Mouse (Mus musculus): Measurements from ENCODE around the gene Gm45808. TPM values are rescaled to one million over a fixed set of nuclear protein-coding genes. Genes with fewer than 3 reads are reported as not detected.
A peak's percentile ranks its signal among the peaks of the same experiment; 100 is the strongest.

Gm45808 gene
- total and polyA plus RNA-seq, 3 experiments, result 2.2 to 33.5 TPM; not detected in 1

GRCm38 (mm10) chr7:45447325-45447990 is 39.2 kb downstream of the Gm45808 start:
- DNase-seq, result no peak

- no peak for DNase-seq
Observed at GRCm38 (mm10) chr7:45446589-45446988, 40.0 kb downstream of the Gm45808 start.

GRCm38 (mm10) chr7:45443526-45444420 is 42.8 kb downstream of the Gm45808 start:
- no peak for DNase-seq

- DNase-seq, result no peak
Observed at GRCm38 (mm10) chr7:45437521-45438276, 48.9 kb downstream of the Gm45808 start, which contains the start of gene Ruvbl2. Gene Ruvbl2 (minus strand): TSS chr7:45438096.

- DNase-seq, result no peak
Observed at GRCm38 (mm10) chr7:45437046-45437445, 49.6 kb downstream of the Gm45808 start.

GRCm38 (mm10) chr7:45436444-45436843 is 50.2 kb downstream of the Gm45808 start:
- no peak for DNase-seq

- DNase-seq, result no peak
Observed at GRCm38 (mm10) chr7:45435038-45435437, 51.6 kb downstream of the Gm45808 start.

GRCm38 (mm10) chr7:45434203-45435015 is 52.2 kb downstream of the Gm45808 start, which contains the start of gene Gys1:
Gene Gys1 (plus strand): TSS chr7:45434844.
- peak; percentile 100 for DNase-seq

- DNase-seq, result no peak
Observed at GRCm38 (mm10) chr7:45433835-45434202, 52.8 kb downstream of the Gm45808 start.

- no peak for DNase-seq
Observed at GRCm38 (mm10) chr7:45426556-45426955, 60.1 kb downstream of the Gm45808 start.

GRCm38 (mm10) chr7:45421194-45421593 is 65.4 kb downstream of the Gm45808 start:
- no peak for DNase-seq

- no peak for DNase-seq
Observed at GRCm38 (mm10) chr7:45420615-45420919, 66.0 kb downstream of the Gm45808 start, which contains the start of gene Lhb. Gene Lhb (plus strand): TSS chr7:45420820.

GRCm38 (mm10) chr7:45419859-45420614 is 66.6 kb downstream of the Gm45808 start:
- no peak for DNase-seq

- no peak for DNase-seq
Observed at GRCm38 (mm10) chr7:45417962-45418492, 68.6 kb downstream of the Gm45808 start.

Small RNA genes lying within 50 kb of the gene (microRNA-seq; reads per million reads assigned to microRNA genes)
- 0.83 to 1.8 reads per million in 2 experiments for gene Gm22133

Other genes starting within 250 kb of the Gm45808 start
Only the 30 nearest of the 36 such genes appear.
- not detected for gene Slc6a21, start 209.3 kb downstream of the Gm45808 start, total RNA-seq (2021)
- gene Slc6a21, start 209.3 kb downstream of the Gm45808 start, polyA plus RNA-seq (2012; rRNA removed), result not detected in 2 replicates
- 1 to 10 TPM; 5.2 to 9.4 TPM for gene Trpm4, start 153.0 kb downstream of the Gm45808 start, total RNA-seq (2021)
- gene Trpm4, start 153.0 kb downstream of the Gm45808 start, polyA plus RNA-seq (2012; rRNA removed), result 8.8 and 11.2 TPM in 2 replicates
- gene Hrc, start 151.5 kb downstream of the Gm45808 start, total RNA-seq (2021), result under 1 TPM in 1 of 2 experiments, not detected in 1; 0.23 TPM
- gene Hrc, start 151.5 kb downstream of the Gm45808 start, polyA plus RNA-seq (2012; rRNA removed), result 0.18 TPM in 1 of 2 replicates, not detected in the other
- 1 to 10 TPM; 1.1 to 2.8 TPM for gene Ppfia3, start 119.8 kb downstream of the Gm45808 start, total RNA-seq (2021)
- gene Ppfia3, start 119.8 kb downstream of the Gm45808 start, polyA plus RNA-seq (2012; rRNA removed), result 4.3 and 4.7 TPM in 2 replicates
- gene Lin7b, start 116.2 kb downstream of the Gm45808 start, total RNA-seq (2021), result 1 to 10 TPM; 2.4 to 3.8 TPM
- gene Lin7b, start 116.2 kb downstream of the Gm45808 start, polyA plus RNA-seq (2012; rRNA removed), result 5.7 and 10.3 TPM in 2 replicates
- 100 to 1,000 TPM; 219 to 278 TPM for gene Snrnp70, start 91.1 kb downstream of the Gm45808 start, total RNA-seq (2021)
- gene Snrnp70, start 91.1 kb downstream of the Gm45808 start, polyA plus RNA-seq (2012; rRNA removed), result 230 and 236 TPM in 2 replicates
- not detected for gene Kcna7, start 81.2 kb downstream of the Gm45808 start, total RNA-seq (2021)
- gene Kcna7, start 81.2 kb downstream of the Gm45808 start, polyA plus RNA-seq (2012; rRNA removed), result not detected in 2 replicates
- gene Ntf5, start 73.1 kb downstream of the Gm45808 start, total RNA-seq (2021), result not detected
- gene Ntf5, start 73.1 kb downstream of the Gm45808 start, polyA plus RNA-seq (2012; rRNA removed), result not detected in 2 replicates
- gene Lhb, start 66.0 kb downstream of the Gm45808 start, total RNA-seq (2021), result not detected
- not detected in 2 replicates for gene Lhb, start 66.0 kb downstream of the Gm45808 start, polyA plus RNA-seq (2012; rRNA removed)
- gene Gys1, start 52.0 kb downstream of the Gm45808 start, total RNA-seq (2021), result 10 to 100 TPM; 46.4 to 57.6 TPM
- gene Gys1, start 52.0 kb downstream of the Gm45808 start, polyA plus RNA-seq (2012; rRNA removed), result 64.0 and 82.1 TPM in 2 replicates
- gene Ruvbl2, start 48.7 kb downstream of the Gm45808 start, total RNA-seq (2021), result 10 to 100 TPM; 38.2 to 52.3 TPM
- 70.2 and 89.3 TPM in 2 replicates for gene Ruvbl2, start 48.7 kb downstream of the Gm45808 start, polyA plus RNA-seq (2012; rRNA removed)
- gene Ftl1, start 26.9 kb downstream of the Gm45808 start, total RNA-seq (2021), result 1,000 to 10,000 TPM; 1,338 to 1,480 TPM
- 7,024 and 7,397 TPM in 2 replicates for gene Ftl1, start 26.9 kb downstream of the Gm45808 start, polyA plus RNA-seq (2012; rRNA removed)
- gene Bax, start 19.9 kb downstream of the Gm45808 start, total RNA-seq (2021), result 10 to 100 TPM; 52.5 to 60.6 TPM
- gene Bax, start 19.9 kb downstream of the Gm45808 start, polyA plus RNA-seq (2012; rRNA removed), result 148 and 158 TPM in 2 replicates
- gene Tulp2, start 4.9 kb downstream of the Gm45808 start, total RNA-seq (2021), result under 1 TPM; 0.41 to 0.75 TPM
- 0.44 and 0.64 TPM in 2 replicates for gene Tulp2, start 4.9 kb downstream of the Gm45808 start, polyA plus RNA-seq (2012; rRNA removed)
- 10 to 100 TPM; 55.4 to 71.1 TPM for gene Dhdh, start 2.0 kb upstream of the Gm45808 start, total RNA-seq (2021)
- gene Dhdh, start 2.0 kb upstream of the Gm45808 start, polyA plus RNA-seq (2012; rRNA removed), result 17.6 and 21.4 TPM in 2 replicates
- gene Nucb1, start 23.6 kb upstream of the Gm45808 start, total RNA-seq (2021), result 100 to 1,000 TPM; 280 to 286 TPM
- gene Nucb1, start 23.6 kb upstream of the Gm45808 start, polyA plus RNA-seq (2012; rRNA removed), result 594 and 643 TPM in 2 replicates
- gene Ppp1r15a, start 39.5 kb upstream of the Gm45808 start, total RNA-seq (2021), result 10 to 100 TPM; 49.0 to 57.8 TPM
- gene Ppp1r15a, start 39.5 kb upstream of the Gm45808 start, polyA plus RNA-seq (2012; rRNA removed), result 49.5 and 49.7 TPM in 2 replicates
- 1 to 10 TPM; 3.0 to 5.9 TPM for gene Plekha4, start 39.5 kb upstream of the Gm45808 start, total RNA-seq (2021)
- gene Plekha4, start 39.5 kb upstream of the Gm45808 start, polyA plus RNA-seq (2012; rRNA removed), result 9.8 and 15.6 TPM in 2 replicates
- gene Hsd17b14, start 68.1 kb upstream of the Gm45808 start, total RNA-seq (2021), result 1 to 10 TPM; 2.3 TPM
- 1.5 and 2.3 TPM in 2 replicates for gene Hsd17b14, start 68.1 kb upstream of the Gm45808 start, polyA plus RNA-seq (2012; rRNA removed)
- 100 to 1,000 TPM; 213 to 292 TPM for gene Bcat2, start 83.3 kb upstream of the Gm45808 start, total RNA-seq (2021)
- 166 and 170 TPM in 2 replicates for gene Bcat2, start 83.3 kb upstream of the Gm45808 start, polyA plus RNA-seq (2012; rRNA removed)
- gene Fgf21, start 128.7 kb upstream of the Gm45808 start, total RNA-seq (2021), result not detected
- gene Fgf21, start 128.7 kb upstream of the Gm45808 start, polyA plus RNA-seq (2012; rRNA removed), result 0.15 and 0.16 TPM in 2 replicates
- gene Fut1, start 130.5 kb upstream of the Gm45808 start, total RNA-seq (2021), result not detected
- not detected in 2 replicates for gene Fut1, start 130.5 kb upstream of the Gm45808 start, polyA plus RNA-seq (2012; rRNA removed)
- gene Izumo1, start 135.0 kb upstream of the Gm45808 start, total RNA-seq (2021), result under 1 TPM; 0.28 to 0.29 TPM
- gene Izumo1, start 135.0 kb upstream of the Gm45808 start, polyA plus RNA-seq (2012; rRNA removed), result 0.65 and 0.89 TPM in 2 replicates
- 10 to 100 TPM; 13.5 to 20.6 TPM for gene Rasip1, start 140.7 kb upstream of the Gm45808 start, total RNA-seq (2021)
- gene Rasip1, start 140.7 kb upstream of the Gm45808 start, polyA plus RNA-seq (2012; rRNA removed), result 42.9 and 56.4 TPM in 2 replicates
- gene Mamstr, start 153.2 kb upstream of the Gm45808 start, total RNA-seq (2021), result 1 to 10 TPM; 3.0 to 5.8 TPM
- 5.1 and 5.8 TPM in 2 replicates for gene Mamstr, start 153.2 kb upstream of the Gm45808 start, polyA plus RNA-seq (2012; rRNA removed)
- under 1 TPM in 1 of 2 experiments, not detected in 1; 0.09 TPM for gene Fut2, start 179.6 kb upstream of the Gm45808 start, total RNA-seq (2021)
- not detected in 2 replicates for gene Fut2, start 179.6 kb upstream of the Gm45808 start, polyA plus RNA-seq (2012; rRNA removed)
- gene Ntn5, start 197.2 kb upstream of the Gm45808 start, total RNA-seq (2021), result under 1 TPM in 1 of 2 experiments, not detected in 1; 0.31 TPM
- 0.40 and 0.86 TPM in 2 replicates for gene Ntn5, start 197.2 kb upstream of the Gm45808 start, polyA plus RNA-seq (2012; rRNA removed)
- gene Sec1, start 207.6 kb upstream of the Gm45808 start, total RNA-seq (2021), result under 1 TPM; 0.29 to 0.41 TPM
- gene Sec1, start 207.6 kb upstream of the Gm45808 start, polyA plus RNA-seq (2012; rRNA removed), result 0.57 and 0.58 TPM in 2 replicates
- 10 to 100 TPM; 10.9 to 18.6 TPM for gene Car11, start 213.0 kb upstream of the Gm45808 start, total RNA-seq (2021)
- gene Car11, start 213.0 kb upstream of the Gm45808 start, polyA plus RNA-seq (2012; rRNA removed), result 30.0 and 38.2 TPM in 2 replicates
- 100 to 1,000 TPM in 1 of 2 experiments, 10 to 100 TPM in 1; 54.3 to 225 TPM for gene Dbp, start 218.3 kb upstream of the Gm45808 start, total RNA-seq (2021)
- gene Dbp, start 218.3 kb upstream of the Gm45808 start, polyA plus RNA-seq (2012; rRNA removed), result 569 and 796 TPM in 2 replicates

All from adrenal gland, adult 2 months (tissue).